Mouse (Mus musculus) gastrocnemius, postnatal 4 days (tissue): Measurements from ENCODE around the gene Ncdn. TPM values are rescaled to one million over a fixed set of nuclear protein-coding genes. Genes with fewer than 3 reads are reported as not detected.

Source experiments
- DNase-seq, 2 experiments: peaks; one replicate each; pipeline ENCODE4 v3.0.0; 2021 to 2022; ENCODE audit warnings: low spot score in 2 of 2, mixed read lengths in 2 of 2
- total RNA-seq, 2 experiments: library from RNA; stranded (reverse); gene quantifications; 2 replicates each; pipeline ENCODE4 v1.2.3; 2021

Ncdn gene
- total RNA-seq, 2 experiments from 2014 or later, result 18.8 to 19.4 TPM

DNA sequence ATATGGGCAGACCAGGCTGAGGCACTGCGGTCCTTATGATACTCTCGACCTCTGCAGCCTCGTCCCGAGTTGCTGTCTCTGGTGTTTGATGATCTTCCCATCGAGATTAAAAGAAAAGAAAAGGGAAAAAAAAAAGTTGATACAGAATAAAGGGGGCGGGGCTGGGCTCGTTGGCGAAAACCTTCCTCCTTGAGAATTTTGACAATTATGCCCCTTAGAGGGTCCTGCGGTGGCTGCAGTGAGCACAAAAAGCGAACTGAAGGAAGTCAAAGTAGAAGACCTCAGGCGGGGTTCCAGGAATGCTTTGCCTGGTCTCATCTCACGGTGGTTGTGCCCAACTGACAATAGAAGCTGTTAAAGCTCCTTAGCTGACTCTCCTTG is 983 bp upstream of the Ncdn start:
- no peak for DNase-seq

DNA sequence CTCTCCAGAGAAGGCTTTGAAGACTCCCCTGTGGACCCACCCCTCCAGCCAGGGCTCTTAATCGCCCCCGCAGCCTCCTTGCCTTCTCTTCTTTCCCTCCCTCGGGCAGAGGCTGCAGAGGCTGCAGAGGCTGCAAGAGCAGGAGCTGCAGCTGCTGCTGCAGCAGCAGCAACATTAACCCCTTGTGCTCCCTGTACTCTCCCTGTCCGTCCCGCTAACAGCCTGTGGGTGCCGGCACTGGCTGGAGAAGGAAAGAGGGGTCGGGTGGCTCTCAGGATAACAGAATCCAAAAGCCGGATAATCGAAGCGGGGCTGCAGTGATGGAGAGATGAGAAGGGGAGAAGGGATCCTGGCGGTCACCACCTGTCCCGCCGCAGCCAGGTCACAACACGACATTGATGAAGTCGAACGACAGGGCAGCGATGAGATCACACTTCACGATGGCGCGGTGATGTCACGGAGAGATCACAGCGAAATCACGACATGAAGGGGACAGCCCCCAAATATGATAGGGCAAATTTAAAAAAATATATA is 563 bp downstream of the Ncdn start:
- DNase-seq, result peak in 1 of 2 experiments; percentile 21

DNA sequence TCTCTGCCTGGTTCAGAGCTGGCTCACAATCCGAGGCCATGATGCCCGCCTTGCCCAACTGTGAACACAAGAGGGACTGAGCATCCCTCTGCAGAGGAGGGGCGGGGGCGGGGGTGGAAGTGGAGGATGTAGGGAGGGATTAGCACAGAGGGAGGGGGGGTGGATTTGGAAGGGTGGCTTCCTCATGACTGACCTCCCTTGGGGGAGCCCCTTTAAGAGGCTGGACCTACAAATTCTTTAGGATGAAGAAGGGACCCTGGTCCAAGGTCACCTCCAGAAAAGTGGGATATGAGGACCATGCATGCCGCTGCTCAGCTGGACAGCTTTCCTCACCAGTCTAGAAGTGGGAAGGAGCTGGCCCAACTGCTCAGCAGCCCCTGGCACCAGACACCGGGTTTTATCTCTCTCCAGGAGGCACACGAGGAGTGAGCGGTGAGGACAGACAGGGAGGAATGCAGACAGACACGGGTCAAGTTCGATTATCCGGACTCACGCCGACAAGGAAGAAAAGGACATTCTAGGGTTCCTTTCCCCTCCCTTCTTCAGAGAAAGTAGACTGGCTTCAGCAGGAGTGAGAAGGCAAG is 1.1 kb downstream of the Ncdn start:
- DNase-seq, result no peak

DNA sequence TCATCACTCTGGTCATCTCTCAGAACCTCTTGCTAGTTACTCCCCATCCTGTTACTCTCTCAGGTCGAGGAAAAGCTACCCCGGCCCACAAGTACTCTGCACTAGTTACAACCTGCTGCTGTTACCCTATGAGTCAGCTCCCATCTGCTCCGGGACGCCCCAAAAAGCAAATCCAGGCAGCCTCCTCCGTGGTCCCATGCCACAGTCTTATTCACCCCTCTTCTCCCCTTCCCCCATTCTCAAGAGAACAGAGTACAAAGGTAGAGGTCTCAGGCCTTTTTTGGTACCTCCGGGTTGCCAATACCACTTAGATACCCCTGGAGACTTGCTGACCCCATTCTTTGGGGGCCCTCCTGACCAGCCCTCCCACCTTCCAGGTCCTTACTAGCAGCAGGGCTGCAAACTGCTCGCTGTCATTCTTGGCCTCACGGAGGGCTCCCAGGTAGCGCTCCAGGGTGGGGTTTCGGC is 1.6 kb downstream of the Ncdn start:
- no peak for DNase-seq

DNA sequence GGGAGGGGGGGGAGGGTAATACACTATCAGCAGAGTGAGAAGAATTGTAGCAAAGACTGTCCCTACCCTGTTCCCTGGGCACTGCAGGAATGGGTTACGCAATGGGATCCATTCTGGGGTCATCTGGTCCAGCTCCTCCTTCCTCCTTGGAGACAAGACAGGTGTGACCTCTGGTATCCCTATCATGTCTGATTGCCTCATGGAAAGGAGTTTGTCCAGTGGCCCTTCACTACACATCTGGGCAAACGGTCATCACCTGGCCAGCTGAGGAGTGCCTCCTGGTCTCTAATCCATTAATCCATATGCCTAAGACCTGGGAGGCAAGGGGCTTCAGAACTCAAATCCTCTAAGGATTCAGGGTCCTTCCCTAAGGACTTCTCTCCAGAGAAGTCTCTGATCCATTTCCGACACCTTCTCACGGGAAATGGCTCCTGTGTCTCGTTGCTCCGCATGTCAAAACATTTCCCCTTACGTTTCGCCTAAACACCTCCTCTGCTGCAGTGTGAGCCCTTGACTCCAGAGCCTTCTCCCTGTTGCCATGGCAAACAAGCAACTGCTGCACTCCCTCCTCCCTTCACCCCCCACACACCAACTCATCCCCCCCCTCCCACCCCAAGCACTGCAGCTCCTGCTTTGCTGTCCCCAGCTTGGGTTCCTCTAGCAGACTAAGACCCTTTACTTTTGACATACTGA is 2.2 kb downstream of the Ncdn start:
- DNase-seq, result no peak

DNA sequence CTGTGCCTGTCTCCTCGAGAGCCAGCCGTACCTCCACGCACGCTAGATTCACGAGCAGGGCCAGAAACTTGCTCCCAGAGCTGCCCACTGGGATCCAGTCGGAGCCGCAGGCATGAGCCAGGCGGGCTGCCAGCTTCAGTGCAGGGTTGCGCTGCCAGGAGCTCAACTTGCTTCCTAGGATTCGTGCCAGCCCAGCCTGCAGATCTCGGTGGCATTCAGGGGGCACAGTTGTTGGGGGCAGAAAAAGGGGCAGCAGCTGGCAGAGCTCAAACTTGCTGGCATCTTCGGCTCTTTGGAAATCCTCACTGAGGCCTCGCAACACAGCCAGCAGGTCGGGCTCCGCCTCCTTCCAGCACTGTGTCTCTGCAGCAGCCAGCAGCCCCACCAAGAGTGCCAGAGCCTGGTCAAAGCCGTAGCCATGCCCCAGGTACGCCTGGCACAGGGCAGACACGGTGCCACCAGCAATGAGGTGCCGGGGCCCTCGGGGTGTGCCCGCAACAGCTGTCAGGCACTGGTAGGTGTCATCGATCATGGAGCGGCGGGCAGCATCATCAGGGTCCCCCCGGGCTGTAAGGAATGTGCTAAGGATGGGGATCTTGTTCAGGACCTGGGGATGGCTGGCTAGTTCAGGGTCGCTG is 3.1 kb downstream of the Ncdn start:
- peak in 1 of 2 experiments; percentile 75 for DNase-seq

DNA sequence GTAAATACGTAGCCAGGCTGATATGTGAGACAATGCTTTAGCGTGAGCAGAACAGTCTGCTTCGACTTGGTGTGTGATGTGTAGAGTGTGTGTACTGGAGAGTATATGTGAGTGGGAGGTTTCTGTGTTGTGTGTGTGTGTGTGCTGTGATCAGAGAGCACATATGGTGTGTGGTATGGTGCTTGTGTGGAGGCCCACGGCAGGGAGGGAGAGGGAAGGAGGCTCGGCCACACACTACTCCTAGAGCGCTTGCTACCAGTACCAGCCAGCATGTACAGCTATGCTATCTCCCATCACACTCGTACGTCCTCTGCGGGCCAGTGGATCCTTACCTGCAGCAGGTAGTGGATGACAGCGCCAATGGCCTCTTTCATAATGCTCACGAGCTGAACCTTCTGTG is 3.7 kb downstream of the Ncdn start:
- DNase-seq, result no peak

DNA sequence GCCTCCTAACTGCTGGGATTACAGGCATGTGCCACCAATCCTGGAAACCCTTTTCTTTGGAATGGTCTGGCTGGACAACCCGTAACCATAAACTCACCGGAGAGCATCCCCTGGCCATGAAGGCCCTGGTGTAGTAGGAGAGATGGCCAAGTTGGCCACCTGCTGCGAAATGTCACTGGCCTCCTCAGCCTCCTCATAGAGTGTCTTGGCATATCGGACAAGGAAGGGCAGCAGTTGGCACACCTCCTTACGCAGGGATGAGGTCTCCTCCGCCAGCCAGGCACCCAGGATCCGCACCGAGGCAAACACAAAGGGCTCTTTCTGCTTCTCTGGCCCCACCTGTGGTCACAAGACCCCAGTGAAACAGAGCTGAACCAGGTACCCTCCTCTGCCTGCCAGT is 4.9 kb downstream of the Ncdn start:
- no peak for DNase-seq

DNA sequence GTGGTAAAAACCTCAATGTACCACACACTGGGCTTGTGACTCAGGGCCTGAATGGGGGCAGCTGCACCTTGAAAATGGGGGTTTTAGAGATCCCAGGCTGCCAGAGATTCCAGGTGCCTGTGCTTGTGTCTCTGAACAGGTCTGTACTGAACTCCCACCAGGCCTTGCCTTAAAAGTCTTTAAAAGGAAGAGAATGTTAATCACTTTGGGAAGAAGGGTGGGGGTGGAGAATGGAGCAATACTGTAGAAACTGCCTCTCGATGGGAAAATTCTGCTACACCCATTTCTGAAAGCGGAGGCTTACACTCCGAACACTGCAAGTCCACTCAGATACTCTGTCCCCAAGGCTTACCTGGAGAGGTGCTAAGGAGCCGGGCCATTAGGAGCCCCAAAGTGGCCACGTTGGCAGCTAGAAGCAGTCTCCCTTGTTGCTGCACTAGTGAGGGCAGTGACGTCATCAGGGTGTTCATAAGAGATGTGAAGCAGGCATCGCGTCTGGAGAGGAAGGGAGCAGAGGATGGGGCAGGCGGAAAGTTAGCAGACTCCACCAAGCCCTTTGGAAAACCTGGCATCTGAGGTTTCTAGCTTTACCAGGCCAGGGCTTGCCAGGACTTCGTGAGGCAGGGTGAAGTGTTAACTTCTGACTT is 6.9 kb downstream of the Ncdn start:
- DNase-seq, result no peak

DNA sequence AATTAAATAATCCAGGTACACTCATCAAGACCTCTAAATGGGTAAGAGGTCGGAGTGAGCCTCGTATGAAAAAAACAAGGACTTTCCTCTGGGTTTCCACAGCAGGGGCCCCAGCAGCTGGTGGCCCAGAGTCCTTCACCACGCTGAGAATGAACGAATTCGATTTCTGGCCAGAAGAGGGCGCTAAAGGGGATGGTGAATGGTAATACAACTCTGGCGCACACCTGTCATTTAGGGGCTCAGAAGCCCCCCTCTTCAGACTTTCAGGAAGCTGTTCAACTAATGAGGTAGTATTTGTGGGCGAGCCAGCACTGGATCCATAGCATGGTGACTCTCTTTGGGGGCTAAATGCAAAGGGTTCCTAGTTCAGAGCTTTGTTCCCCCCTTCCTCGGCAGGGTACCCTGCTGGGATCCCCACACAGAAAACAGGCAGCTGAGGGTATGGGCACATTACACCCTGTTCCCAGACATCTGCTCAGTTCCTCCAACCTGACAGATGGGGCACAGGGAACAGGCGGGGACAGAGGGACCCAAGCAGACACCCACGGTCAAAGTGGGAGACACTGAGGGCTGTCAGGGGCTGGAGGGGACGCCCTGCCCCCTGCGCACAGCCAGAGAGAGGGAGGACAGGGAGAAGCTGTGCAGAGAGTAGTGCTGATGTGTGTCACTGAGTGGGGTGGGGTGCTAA is 7.6 kb downstream of the Ncdn start:
- DNase-seq, result peak in 1 of 2 experiments; percentile 63

DNA sequence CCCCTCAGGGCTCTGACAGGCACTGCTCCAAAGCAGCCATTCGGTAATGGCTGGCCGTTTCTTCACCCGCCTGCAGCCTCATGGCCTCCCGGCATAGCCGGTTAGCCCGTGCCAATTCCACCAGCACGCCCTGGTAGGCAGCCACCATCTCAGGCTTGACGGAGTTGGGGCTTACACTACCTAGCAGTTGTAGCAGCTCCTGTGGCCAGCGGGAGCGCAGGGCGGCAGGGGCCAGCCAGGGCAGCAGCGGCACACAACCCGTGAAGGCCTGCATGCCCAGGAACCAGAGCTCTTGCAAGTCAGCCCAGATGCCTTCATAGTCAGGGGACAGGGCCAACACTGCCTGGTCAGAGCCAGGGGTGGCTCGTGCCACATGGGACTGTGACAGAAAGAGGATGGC is 8.4 kb downstream of the Ncdn start:
- no peak for DNase-seq

DNA sequence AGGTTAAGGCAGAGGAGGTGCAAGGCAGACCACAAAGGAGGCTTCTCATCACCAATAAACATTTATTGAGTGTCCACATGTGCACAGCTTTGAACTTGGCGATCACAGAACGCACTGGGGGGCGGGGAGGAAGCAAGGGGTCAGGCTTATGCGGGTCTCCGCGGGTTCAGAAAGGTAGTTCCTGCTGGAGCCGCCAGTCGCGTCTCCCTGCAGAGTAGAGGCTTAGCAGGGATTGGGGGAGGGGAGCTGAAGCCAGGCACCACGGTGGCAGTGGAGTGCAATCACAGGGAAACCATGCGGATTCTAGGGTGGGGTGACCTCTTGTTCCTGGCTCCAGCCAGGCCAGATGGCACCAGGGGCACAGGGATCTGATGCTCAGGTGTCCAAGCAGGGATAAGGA is 9.5 kb downstream of the Ncdn start:
- DNase-seq, result no peak

DNA sequence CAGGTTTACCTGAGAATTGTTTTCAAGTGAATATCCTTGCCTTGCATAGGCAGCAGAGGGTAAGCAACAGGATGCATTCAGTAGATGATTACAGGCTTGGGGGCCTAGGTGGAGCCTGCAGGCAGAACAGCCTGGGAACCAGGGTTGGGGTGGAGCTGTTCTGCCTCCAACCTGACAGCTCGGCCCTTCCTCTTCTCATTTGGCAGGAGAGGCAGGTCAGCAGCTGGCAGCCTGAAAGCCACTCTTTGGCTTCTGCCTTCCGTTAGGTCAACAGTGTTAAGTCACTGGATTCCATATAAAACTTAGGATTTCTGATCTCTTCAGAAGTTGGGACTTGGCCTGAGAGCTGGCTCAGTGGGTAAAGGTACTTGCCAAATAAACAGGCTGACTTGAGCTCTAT is 10.3 kb downstream of the Ncdn start:
- no peak for DNase-seq

DNA sequence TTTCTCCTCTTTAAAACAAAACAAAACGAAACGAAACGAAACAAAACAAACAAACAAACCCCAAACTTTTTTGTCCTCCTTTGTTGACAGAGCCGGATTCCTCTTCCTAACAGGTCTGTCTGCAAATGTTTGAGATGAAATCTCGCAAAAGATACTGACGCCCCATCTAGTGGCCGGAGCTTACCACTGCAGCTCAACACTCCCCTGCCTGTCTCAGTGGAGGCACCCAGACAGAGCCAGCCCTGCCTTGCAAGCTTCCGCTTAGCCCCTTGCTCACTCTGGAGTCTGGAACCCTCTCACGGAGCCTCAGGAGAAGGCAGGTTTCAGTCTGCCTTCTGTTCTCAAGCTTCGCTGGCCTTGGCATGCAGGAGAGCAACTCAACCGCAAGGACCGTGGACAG is 11.8 kb downstream of the Ncdn start:
- DNase-seq, result peak in 1 of 2 experiments; percentile 71

DNA sequence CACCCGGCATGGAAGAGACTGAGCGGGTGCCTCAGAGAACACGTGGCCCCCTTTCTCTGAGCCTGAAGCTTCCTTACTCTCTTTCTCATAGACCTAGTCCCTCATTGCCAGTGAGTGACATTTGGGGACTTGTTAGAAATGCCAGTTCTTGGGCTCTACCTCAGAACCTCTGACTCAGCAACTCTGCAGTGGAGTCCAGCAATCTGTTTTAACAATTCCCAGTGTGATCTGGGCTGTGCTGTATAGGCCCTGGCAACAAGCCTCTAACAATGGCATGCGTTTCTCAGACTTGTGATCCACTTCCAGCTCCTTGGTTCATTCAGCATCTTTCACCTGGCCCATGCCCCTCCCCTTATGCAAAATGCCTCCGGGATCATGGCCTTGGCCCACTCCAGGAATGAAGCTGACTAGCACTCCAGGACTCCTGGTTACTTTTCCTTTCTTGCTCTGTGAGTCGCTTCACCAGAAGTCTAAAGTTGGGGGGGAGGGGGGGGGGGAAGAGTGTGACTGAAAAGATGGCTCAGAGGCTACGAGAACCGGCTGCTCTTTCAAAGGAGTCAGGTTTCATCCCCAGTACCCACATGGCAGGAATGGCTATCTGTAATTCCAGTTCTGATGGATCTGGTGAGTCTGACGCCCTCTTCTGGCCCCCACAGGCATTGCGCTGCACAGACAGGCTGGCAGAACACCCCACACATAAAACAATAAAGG is 13.1 kb downstream of the Ncdn start:
- DNase-seq, result no peak

DNA sequence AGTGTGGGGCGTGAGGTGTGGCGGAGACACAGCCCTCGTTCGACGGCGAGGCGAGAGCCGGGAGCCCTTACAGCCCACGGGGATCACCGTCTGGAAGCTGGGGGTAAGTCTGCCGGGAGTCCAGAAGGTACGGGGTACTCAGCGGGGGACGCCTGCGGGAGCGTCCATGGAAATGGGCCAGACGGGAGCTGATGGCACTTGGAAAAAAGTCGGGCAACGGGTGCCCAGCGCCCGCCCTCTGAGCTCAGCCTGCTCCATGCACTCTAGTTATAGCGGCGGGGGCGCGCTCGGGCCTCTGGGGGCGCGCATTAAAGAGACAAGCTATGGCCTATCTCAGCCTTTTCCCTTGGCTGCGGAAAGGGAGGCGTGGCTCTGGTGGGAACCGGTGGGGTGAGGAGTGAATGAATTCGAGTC is 17.2 kb downstream of the Ncdn start, which contains the start of gene Tfap2e:
Tfap2e (minus strand) TSS at position 240 of the 414 bp plus-strand sequence.
- DNase-seq, result peak in 1 of 2 experiments; percentile 43

DNA sequence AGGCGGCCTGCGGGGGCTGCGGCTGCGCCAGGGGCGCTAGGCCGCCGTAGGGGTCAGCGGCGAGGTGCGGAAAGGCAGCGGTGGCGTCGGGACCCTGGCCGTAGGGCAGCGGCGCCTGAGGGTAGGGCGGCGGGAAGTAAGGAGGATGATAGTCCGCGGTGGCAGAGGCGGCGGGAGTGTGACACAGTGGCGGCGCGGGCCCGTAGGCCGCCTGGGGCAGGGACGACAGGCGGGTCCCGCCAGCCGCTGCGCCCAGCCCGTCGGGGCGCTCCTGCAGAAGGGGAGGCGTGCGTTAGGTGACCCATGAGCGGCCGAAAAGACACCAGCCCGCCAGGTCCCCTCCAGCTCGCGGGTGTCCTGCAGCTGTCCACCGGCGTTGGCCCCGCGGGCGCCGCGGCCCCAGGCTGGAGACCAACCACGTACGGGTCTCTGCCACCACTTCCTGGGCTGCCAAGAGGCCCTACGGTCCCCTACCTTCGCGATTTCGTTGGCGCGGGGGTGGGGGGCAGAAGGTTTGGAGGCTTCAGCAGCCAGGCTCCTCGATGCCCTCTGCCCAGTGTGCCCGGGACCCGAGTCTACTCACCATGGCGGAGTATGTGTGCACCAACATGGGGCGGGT is 17.7 kb downstream of the Ncdn start:
- DNase-seq, result no peak

DNA sequence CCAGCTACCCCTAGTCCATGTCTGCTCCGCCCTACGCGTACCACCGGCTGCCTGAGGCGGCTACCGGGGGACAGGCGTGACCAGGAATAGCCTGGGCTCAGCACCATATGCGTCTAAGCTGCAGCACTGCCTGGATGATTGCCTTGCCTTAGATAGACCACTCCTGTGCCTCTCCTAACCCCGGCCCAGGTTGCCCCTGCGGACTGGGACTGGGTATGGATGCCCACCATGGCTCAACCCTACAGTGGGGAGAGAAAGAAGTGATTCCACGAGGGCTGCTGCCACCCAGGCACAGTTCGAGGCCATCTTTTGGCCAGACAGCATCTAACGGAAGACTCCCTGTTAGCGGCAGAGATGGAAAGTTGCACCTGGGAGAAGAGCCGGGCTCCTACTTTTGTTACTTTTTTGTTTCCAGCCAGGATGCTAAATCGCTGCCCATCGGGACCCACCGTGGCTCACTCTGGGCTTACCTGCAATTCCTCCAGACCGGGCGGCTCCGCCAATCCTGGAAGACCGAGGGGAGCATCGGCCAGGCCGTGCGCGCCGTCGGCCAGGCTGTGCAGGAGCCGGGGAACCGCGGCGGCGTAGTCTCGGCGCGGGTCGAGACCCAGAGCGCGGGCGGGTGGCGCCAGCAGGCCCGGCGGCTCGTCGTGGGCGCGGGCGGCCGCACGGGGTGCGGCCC is 18.4 kb downstream of the Ncdn start:
- DNase-seq, result no peak

DNA sequence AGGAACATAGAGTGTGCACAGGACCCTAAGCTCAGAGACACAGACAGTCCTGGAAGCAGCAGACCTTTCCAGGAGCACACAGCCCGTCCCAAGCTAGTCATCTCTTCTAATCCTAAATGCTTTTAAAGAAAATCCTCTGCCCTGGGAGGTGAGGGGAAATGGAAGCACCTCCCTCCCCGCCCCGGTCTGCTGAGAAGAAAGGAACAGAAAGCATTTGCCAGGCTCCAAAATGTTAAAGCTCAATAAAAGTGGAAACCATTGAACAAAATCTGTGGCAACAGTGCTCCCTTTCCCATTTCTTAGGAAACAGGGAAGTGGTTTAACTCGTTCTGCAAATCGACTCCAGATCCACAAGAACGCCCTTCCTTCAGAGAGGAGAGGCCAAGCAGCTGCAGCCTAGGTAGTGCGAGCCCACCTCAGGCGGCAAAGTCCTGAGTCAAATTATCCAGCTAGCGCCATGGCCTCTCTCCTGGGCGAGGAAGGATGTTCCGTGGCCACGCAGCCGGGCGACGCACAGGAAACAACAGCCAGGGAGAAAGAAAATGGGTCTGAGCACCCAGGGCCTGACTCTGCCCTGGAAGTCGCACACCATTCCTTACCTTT is 19.1 kb downstream of the Ncdn start:
- DNase-seq, result no peak
